11 mouse cellular contexts compared by ENCODE assay signal in genomic region chr2:74694066-74694465, GRCm38 (mm10). TPM values are rescaled to one million over a fixed set of nuclear protein-coding genes. Genes with fewer than 3 reads are reported as not detected.
A peak's percentile ranks its signal among the peaks of the same experiment; 100 is the strongest.
DNase-seq lines count a peak whose midpoint lies in the region; ATAC-seq and TF ChIP-seq lines count a peak whose summit lies in the region.
"Had no signal": no experiment of that assay in that cellular context is flagged by ENCODE, and none has a peak within 500 bp of the region (broad histone marks: within the 10 kb centered on the region; RNA-seq: fewer than 3 reads in every experiment).

No protein-coding gene starts in this region.

- TF ChIP-seq POLR2A in embryonic fibroblast, embryonic 13.5 days (IDR thresholded peaks at IDR 0.05; ENCODE audit: low read depth, low read length) = no peak

- H3K27me3 ChIP-seq in limb, embryonic 13.5 days = peaks cover 53% of the 10 kb centered on the region

- H3K9ac ChIP-seq in limb, embryonic 13.5 days = peak overlapping the region; percentile 92

- intact Hi-C loops in gastrocnemius, adult 2 months (cut with DNase I) = no loop called here

- peak overlapping the region; percentile 17; the same call in 1 of the 2 replicates for H3K4me3 ChIP-seq in gastrocnemius, adult 2 months
- peak overlapping the region; percentile 10; the same call in 1 of the 2 replicates for H3K4me3 ChIP-seq in embryonic fibroblast, embryonic 13.5 days (ENCODE audit: insufficient read depth, low read length)
- H3K4me3 ChIP-seq in limb, embryonic 13.5 days = peak overlapping the region; percentile 60

- H3K27ac ChIP-seq in gastrocnemius, adult 2 months = no peak overlapping the region
- H3K27ac ChIP-seq in embryonic fibroblast, embryonic 13.5 days (ENCODE audit: insufficient read depth, low read length) = no peak overlapping the region
- peak overlapping the region; percentile 39; the same call in 1 of the 2 replicates for H3K27ac ChIP-seq in limb, embryonic 13.5 days

- peak; percentile 57 for TF ChIP-seq CTCF in gastrocnemius, adult 2 months (IDR thresholded peaks at IDR 0.05)
- no peak for TF ChIP-seq CTCF in embryonic fibroblast, embryonic 13.5 days (IDR thresholded peaks at IDR 0.05; ENCODE audit: borderline replicate concordance, insufficient read depth, low read length)

- ATAC-seq in limb, embryonic 13.5 days (ENCODE audit: low FRiP score, low read depth) = no peak

- no peaks in the 10 kb centered on the region for H3K9me3 ChIP-seq in limb, embryonic 13.5 days

- no peak for DNase-seq in gastrocnemius, adult 2 months
- DNase-seq in gastrocnemius, adult 18-20 months (ENCODE audit: low spot score) = no peak
- DNase-seq in CD4-positive, CD25-positive, alpha-beta regulatory T cell, adult 2 months (ENCODE audit: low read depth, low spot score) = peak; percentile 56
- no peak for DNase-seq in spleen, postnatal 14 days (ENCODE audit: low spot score in 2 of 2)
- DNase-seq in cerebellum, adult 11 months = no peak
- no peak for DNase-seq in urinary bladder, postnatal 10 days (ENCODE audit: low spot score)
- DNase-seq: layer of hippocampus, adult 9-11 months had no signal

- no peaks in the 10 kb centered on the region for H3K4me1 ChIP-seq in embryonic fibroblast, embryonic 13.5 days (ENCODE audit: control insufficient read depth, insufficient read depth, low read length)
- H3K4me1 ChIP-seq in limb, embryonic 13.5 days = peaks cover 64% of the 10 kb centered on the region

- H3K4me2 ChIP-seq in limb, embryonic 13.5 days (replicated peaks) = peak overlapping the region; percentile 91

- WGBS in limb, embryonic 13.5 days = 9% methylated on average over 16 of the region's 16 CpGs

- H3K36me3 ChIP-seq in limb, embryonic 13.5 days = peaks cover 13% of the 10 kb centered on the region; the same call in 1 of the 2 replicates

RNA-seq across cellular contexts. Expression of gene Hoxd10, which starts 2.3 kb away (rescaled TPM):
- total RNA-seq in gastrocnemius, adult 2 months (2021) = 1 to 10 TPM; 4.0 to 4.8 TPM
- total RNA-seq in gastrocnemius, adult 18-20 months (2021) = 1 to 10 TPM; 5.0 to 6.1 TPM
- 3.7 and 4.4 TPM in 2 replicates for polyA plus RNA-seq in embryonic fibroblast, embryonic 13.5 days (2011; ENCODE audit: insufficient read length, low read depth, missing spikeins)
- 26.0 and 26.2 TPM in 2 replicates for polyA plus RNA-seq in limb, embryonic 13.5 days (2015; fragmentation: Nextera tagmentation; extraction: Ambion mirVana)
- polyA plus RNA-seq: C2C12; frontal cortex, adult 2 months had no signal

RNA-seq across cellular contexts. Expression of gene Hoxd9, which starts 3.5 kb away (rescaled TPM):
- 10 to 100 TPM; 15.8 to 19.1 TPM for total RNA-seq in gastrocnemius, adult 2 months (2021)
- total RNA-seq in gastrocnemius, adult 18-20 months (2021) = 10 to 100 TPM; 17.0 to 18.1 TPM
- polyA plus RNA-seq in embryonic fibroblast, embryonic 13.5 days (2011; ENCODE audit: insufficient read length, low read depth, missing spikeins) = 2.1 and 3.5 TPM in 2 replicates
- polyA plus RNA-seq in limb, embryonic 13.5 days (2015; fragmentation: Nextera tagmentation; extraction: Ambion mirVana) = 10.7 and 10.9 TPM in 2 replicates
- polyA plus RNA-seq: C2C12 had no signal

RNA-seq across cellular contexts. Expression of gene Hoxd8, which starts 10.3 kb away (rescaled TPM):
- 10 to 100 TPM; 39.3 to 49.0 TPM for total RNA-seq in gastrocnemius, adult 2 months (2021)
- total RNA-seq in gastrocnemius, adult 18-20 months (2021) = 10 to 100 TPM; 32.2 to 40.3 TPM
- polyA plus RNA-seq in embryonic fibroblast, embryonic 13.5 days (2011; ENCODE audit: insufficient read length, low read depth, missing spikeins) = 9.9 and 16.5 TPM in 2 replicates
- 7.3 and 7.5 TPM in 2 replicates for polyA plus RNA-seq in limb, embryonic 13.5 days (2015; fragmentation: Nextera tagmentation; extraction: Ambion mirVana)
- polyA plus RNA-seq: C2C12 had no signal

RNA-seq across cellular contexts. Expression of gene Hoxd11, which starts 14.7 kb away (rescaled TPM):
- not detected for total RNA-seq in gastrocnemius, adult 2 months (2021)
- total RNA-seq in gastrocnemius, adult 18-20 months (2021) = not detected
- 2.8 and 3.8 TPM in 2 replicates for polyA plus RNA-seq in embryonic fibroblast, embryonic 13.5 days (2011; ENCODE audit: insufficient read length, low read depth, missing spikeins)
- polyA plus RNA-seq in limb, embryonic 13.5 days (2015; fragmentation: Nextera tagmentation; extraction: Ambion mirVana) = 19.1 TPM in 2 replicates
- polyA plus RNA-seq: C2C12; frontal cortex, adult 2 months had no signal

RNA-seq across cellular contexts. Expression of gene Hoxd3, which starts 17.7 kb away (rescaled TPM):
- not detected for total RNA-seq in gastrocnemius, adult 2 months (2021)
- not detected for total RNA-seq in gastrocnemius, adult 18-20 months (2021)
- polyA plus RNA-seq in embryonic fibroblast, embryonic 13.5 days (2011; ENCODE audit: insufficient read length, low read depth, missing spikeins) = 2.7 and 3.3 TPM in 2 replicates
- 0.84 and 0.88 TPM in 2 replicates for polyA plus RNA-seq in limb, embryonic 13.5 days (2015; fragmentation: Nextera tagmentation; extraction: Ambion mirVana)
- polyA plus RNA-seq: C2C12; frontal cortex, adult 2 months had no signal

Comparison
In these comparisons a context has a peak if more than half of its experiments do, and no peak if none do; other contexts are left out.
1. H3K4me3 ChIP-seq: peak in every context shown above with its lines; median percentile 60 in limb, embryonic 13.5 days; 17 in gastrocnemius, adult 2 months; 10 in embryonic fibroblast, embryonic 13.5 days.